Mouse (Mus musculus) heart, postnatal 0 days (tissue): ENCODE data around the gene Abca7.

Experiments used
- CTCF ChIP-seq: IDR thresholded peaks from 2 replicates; pipeline ENCODE4 v1.5.1; 2016; ENCODE audit warnings: antibody characterized with exemption, control low read depth, low read depth
- EP300 ChIP-seq: IDR thresholded peaks from 2 replicates; pipeline ENCODE4 v1.6.1; 2016; ENCODE audit warnings: antibody characterized with exemption, low read depth

- TF ChIP-seq CTCF (no peak), EP300 (no peak)
Measured at GRCm38 (mm10) chr10:79979401-79980155, 16.7 kb upstream of the Abca7 start.
